Mouse (Mus musculus) urinary bladder, adult 2 months (tissue): ENCODE data around the gene Tbc1d23. TPM values are rescaled to one million over a fixed set of nuclear protein-coding genes. Genes with fewer than 3 reads are reported as not detected.

Experiments used
- DNase-seq: peaks from one replicate; pipeline ENCODE4 v3.0.0; 2022; ENCODE audit warnings: low spot score
- polyA plus RNA-seq: library from polyadenylated mRNA; depleted of rRNA; stranded (reverse); fragments of >200 nt; gene quantifications from 2 replicates; pipeline ENCODE4 v1.2.3, GENCODE M21; 2012

The Tbc1d23 gene
- polyA plus RNA-seq, 1 experiment = 39.2 TPM

GRCm38 (mm10) chr16:57163694-57164093 lies 67.6 kb downstream of the Tbc1d23 start:
- DNase-seq = no peak

GRCm38 (mm10) chr16:57162841-57163240 lies 68.5 kb downstream of the Tbc1d23 start:
- DNase-seq = no peak

- no peak for DNase-seq
These were observed 71.5 kb downstream of the Tbc1d23 start for GRCm38 (mm10) chr16:57159835-57160234.

- no peak for DNase-seq
These were observed 73.6 kb downstream of the Tbc1d23 start for GRCm38 (mm10) chr16:57157728-57158127.

- DNase-seq = no peak
These were observed 74.2 kb downstream of the Tbc1d23 start for GRCm38 (mm10) chr16:57157076-57157475.

GRCm38 (mm10) chr16:57155899-57156298 lies 75.4 kb downstream of the Tbc1d23 start:
- no peak for DNase-seq

- DNase-seq = no peak
These were observed 79.9 kb downstream of the Tbc1d23 start for GRCm38 (mm10) chr16:57151437-57151836.

- DNase-seq = no peak
These were observed 86.6 kb downstream of the Tbc1d23 start for GRCm38 (mm10) chr16:57144741-57145140.

GRCm38 (mm10) chr16:57133611-57134010 lies 97.7 kb downstream of the Tbc1d23 start:
- no peak for DNase-seq

GRCm38 (mm10) chr16:57132326-57132725 lies 99.0 kb downstream of the Tbc1d23 start:
- no peak for DNase-seq

- no peak for DNase-seq
These were observed 99.8 kb downstream of the Tbc1d23 start for GRCm38 (mm10) chr16:57131544-57131943.

GRCm38 (mm10) chr16:57130752-57131400 lies 100.4 kb downstream of the Tbc1d23 start:
- DNase-seq = no peak

- no peak for DNase-seq
These were observed 103.5 kb downstream of the Tbc1d23 start for GRCm38 (mm10) chr16:57127825-57128224.

- DNase-seq = no peak
These were observed 105.0 kb downstream of the Tbc1d23 start for GRCm38 (mm10) chr16:57126268-57126667.

- DNase-seq = no peak
These were observed 108.4 kb downstream of the Tbc1d23 start for GRCm38 (mm10) chr16:57122682-57123445.

- DNase-seq = no peak
These were observed 109.4 kb downstream of the Tbc1d23 start for GRCm38 (mm10) chr16:57121816-57122415.

GRCm38 (mm10) chr16:57120913-57121815 lies 110.1 kb downstream of the Tbc1d23 start, which contains the start of gene Tomm70a:
Gene Tomm70a (plus strand): TSS chr16:57121703.
- DNase-seq = peak; percentile 90
